Mouse (Mus musculus): ENCODE measurements at regions not wholly inside any gene's neighbourhood (a gene's known extent, or its start where the extent isn't known, plus 50 kb on each side); places are given as distances from the start of the nearest gene placed in this dataset.

DNA sequence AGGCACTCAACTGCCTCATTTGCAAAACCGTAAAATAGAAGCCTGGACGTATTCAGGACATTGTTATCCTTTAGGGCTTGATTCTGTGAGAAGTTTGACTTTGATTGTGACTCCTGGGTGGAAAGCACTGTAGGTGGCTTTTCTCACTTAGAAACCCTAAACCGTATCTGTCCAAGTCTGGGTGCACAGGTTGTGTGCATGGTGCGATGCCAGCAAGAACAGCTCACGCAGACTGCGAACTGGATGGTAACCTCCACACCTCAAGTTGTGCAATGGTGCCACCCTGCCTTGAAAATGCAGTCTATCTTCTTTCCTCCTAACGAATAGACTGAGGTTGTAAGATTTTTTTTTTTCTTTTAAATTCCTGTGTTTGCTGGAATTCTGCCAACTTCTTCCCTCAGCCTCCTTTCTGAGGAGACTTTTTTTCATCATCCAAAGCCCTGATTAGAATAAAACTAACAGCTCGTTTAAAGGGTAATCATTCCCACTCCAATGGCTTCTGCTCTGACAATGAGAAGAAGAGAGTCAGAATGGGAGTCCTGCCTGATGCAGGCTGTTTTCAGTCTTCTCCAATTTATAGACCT is 383.8 kb upstream of the Slc30a5 start:
- no peak for DNase-seq

DNA sequence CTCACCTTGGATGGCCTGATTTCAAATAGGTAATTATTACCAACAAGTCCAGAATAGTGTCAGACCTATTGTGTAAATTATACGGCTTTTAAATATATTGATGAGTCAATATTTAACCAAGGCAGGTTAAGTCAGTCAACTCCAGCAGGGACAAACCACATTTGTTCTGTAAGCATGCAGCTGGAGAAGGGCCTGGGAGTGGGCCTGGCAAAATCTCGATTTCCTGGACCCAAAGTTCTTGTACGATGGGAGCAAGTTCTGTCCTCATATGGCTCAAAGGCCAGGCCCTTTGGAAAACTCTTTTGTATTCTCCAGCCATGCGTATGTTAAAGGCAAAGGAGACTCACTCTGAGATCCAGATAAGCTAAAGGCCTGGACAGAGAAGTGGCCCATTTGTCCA is 383.2 kb upstream of the Slc30a5 start:
- no peak for DNase-seq

DNA sequence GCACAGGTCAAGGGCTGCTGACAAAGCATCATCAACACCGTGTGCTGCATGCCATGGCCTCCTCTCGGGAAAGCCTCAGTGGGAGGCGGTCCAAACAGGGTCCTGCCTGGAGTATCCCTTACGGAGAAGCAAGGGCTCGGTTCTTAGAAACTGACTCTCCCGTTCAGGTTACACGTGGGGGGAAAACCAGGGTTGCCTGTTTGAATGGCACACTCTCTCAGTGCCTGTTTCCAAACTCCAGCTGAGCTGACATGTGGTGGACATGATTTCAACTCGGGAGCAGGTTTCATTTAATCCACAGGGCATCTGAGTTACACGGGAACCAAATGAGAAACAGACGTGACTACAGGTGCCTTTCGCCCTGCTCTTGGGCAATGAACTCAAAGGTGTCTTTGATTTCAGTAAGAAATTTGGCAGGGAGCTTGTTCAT is 382.6 kb upstream of the Slc30a5 start:
- DNase-seq: no peak

DNA sequence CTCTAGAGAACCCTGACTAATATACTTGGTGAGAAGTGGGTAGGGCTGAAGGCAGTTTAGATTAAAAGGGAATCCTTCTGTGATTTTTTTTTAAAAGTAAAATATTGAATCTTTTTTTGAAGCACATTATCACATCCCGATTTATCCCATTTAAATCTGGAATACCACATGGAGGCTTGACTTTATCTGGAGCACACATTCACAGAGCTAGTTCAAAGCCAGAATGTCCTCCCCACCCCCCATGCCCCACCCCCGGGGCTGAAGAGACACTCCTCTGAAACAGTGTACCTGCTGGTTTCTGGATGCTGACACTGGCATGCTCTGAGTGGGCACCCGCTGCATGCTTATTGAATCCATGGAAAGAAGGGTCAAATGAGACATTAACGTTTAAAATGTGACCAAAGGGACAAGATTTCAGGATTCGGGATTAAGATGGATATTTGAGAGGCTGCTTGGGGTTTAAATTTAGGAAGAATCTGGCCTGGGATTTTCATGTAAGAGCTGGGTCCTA is 382.0 kb upstream of the Slc30a5 start:
- DNase-seq: no peak

DNA sequence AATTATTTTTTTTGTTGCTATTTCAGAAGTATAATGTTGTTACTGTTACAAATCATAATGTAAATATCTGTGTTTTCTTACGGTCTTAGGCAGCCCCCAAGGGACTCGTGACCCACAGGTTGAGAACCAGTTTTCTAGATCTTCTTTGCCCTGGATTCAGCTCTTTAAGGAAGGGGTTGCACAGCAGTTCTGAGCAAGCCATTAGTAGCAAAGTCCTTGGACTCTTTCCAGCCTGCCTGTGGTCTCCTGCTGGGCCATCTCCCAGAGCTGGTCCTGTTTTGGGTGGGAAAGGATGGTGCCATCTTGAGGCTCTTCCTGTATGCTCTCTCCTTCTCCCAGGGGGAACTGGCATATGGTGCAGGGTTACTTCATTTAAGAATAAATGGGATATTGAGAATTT is 380.9 kb upstream of the Slc30a5 start:
- DNase-seq: no peak

DNA sequence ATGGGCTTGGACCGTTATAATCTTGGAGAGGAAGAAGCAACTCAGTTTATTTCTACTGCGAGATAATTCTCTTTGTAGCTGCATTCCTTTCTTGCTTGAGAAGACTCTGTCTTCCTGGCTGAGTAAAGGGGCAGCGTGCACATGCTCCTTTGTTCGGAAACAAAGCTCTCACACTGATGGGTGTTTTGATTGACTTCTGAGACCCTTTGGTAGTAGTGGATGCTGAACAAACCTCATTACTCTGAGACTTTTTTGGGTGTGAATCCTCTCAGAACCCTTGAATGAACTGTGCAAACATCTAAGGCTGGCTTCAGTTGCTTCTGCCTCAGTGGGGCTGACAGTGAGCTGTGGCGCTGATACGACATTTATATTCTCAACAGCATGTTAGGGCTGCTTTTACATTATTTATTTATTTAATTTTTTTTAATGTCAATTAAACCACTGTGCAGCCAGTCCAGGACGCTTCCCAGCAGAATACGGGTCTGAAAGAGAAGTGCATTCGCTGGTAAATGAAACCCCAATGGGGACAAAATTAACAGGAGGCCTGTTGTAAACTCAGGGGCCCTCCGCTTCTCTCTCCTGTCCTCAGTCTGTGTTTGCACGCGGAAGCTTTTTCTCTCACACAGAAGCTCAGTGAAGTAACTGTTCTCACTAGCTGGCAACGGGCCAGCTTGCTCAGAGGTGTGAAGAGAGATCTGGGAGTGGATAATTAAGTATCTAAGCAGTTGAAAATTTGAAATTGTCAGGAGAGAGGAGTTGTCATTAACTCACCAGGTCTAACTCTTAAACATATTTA is 380.1 kb upstream of the Slc30a5 start:
- DNase-seq: peak; percentile 37

DNA sequence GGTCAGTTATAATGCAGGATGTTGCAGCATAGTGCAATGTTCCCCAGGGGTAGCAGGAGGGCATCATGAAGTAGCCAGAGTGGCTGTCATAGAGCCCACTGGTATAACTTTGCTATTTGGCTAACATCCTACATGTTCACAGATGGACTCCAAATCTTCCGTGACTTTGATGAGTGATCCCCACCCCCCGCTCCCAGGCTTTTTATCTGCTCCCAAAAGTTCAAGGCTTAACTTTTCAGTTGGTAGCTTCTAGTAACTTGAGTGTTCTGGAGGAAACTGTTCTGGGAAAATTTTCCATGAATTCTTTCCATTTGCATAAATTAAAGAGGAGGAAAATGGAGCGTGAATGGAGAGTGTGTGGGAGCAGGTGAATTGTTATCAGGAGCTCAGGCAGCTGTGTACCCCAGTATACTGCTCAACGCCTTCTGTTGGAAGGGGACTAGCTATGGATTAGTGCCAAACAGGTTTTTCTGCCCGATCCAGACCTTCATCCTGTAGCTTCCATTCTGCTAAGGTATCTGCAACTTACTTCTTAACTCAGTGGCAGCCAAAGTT is 379.2 kb upstream of the Slc30a5 start:
- DNase-seq: peak; percentile 77

DNA sequence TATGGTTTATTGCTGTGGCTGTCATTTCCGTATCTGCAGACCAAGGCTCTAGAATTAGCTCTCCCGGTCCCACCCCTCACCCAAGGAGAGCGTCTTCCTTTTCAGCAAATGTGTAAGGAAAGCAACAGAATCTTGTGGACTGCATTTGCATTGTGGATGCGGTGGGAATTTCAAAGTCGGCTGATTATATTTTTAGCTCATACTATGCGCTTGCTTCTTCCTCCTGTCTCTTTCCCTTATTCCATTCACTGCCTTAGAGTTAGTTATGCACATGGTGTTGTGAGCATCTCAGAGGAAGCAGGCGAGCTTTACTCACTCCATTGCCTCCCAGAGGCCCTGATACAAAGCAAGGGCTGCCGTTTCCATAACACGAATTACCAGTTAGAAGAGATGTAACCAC is 375.6 kb upstream of the Slc30a5 start:
- no peak for DNase-seq

DNA sequence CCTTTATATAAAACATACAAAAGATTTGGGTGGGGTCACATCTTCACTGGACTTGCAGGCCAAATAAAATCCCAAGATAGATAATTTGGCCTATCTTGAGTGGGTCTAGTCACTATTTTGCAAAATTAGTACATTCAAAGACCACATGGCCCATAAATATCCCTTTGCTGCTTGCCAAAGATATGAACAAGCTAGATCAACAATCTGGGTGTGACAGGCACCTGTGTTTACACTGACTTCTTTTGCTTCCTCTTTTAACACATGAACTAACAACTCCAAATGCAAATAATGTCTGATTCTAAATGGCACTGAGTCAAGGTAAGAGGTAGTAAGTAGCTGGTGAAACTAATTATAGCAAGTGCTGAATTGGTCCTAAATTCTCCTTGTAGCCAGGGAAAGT is 370.2 kb upstream of the Slc30a5 start:
- DNase-seq: no peak

DNA sequence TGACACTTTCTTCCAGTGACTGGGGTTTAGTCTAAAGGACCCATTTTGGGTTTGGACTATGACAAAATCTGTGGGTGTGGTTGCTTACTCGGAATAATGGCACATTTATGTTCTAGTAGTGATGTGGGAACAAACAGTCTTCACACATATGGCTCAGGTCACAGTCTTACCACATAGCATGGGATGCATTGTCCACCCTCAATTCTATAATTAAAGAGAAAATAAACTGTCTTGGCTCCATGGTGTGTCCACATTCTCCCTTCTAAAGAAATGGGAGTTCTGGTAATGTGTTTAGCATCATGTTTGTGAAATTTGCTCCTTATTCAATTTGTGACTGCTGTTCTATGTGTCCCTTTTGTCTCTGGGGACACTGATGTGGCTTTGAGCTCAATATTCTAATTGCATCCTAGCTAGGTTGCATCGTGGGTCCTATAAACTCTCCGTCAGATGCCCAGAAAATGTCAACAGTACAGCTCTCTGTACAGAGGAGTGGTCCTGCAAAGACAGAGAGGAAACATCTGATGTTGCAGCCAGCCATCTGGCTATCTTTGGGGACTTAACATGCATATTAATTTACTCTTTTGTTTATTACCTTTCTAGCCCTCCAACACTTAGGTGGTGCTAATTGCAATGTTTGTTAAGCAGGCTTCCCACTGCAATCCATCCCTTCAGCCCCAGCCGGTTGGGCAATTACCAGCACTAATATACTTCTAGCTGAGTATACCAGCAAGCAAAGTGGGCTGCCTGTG is 369.5 kb upstream of the Slc30a5 start:
- no peak for DNase-seq

DNA sequence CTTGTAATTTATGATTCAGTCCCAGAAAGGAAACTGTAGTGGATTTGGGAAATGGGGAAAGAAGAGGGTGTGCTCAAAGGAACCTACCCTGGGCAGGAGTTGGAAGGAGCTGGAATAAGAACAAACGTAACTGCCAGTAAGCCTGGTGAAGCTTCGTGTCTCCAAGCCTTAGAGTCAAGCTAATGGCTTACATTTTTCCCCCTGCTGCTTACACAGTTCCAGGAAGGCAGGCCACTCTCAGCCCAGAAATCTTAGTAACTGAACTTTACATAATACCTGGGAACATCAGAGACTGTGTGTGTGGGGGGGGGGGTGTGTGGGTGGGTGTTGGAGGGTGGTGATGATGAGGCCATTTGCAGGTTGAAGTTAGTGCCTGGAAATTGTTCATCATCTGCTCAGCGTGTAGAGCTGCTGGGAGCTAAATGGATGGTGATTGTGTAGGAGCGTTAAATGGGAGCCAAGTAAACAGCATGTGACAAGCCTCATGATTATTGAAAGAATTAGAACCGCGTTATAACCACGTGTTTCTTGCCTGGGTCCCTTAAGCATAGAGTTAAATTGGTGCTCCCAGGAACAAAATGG is 357.1 kb upstream of the Slc30a5 start:
- no peak for DNase-seq

DNA sequence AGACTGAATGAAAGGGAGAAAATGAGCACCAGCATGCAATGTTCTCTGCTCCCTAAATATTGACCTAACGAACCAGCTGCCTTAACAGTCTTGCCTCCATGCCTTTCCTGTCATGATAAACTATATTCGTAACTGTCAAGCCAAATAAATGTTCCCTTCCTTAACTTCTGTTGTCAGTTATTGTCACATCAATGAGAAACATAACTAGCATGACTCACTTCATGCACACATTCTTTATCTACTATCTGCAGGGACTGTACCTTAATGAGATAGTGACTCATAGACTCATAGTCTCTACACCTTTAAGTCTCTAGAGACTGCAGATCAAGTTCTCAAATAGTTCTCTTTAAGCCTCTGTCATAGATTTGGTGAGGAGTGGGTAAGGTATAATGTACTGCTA is 349.2 kb upstream of the Slc30a5 start:
- no peak for DNase-seq

DNA sequence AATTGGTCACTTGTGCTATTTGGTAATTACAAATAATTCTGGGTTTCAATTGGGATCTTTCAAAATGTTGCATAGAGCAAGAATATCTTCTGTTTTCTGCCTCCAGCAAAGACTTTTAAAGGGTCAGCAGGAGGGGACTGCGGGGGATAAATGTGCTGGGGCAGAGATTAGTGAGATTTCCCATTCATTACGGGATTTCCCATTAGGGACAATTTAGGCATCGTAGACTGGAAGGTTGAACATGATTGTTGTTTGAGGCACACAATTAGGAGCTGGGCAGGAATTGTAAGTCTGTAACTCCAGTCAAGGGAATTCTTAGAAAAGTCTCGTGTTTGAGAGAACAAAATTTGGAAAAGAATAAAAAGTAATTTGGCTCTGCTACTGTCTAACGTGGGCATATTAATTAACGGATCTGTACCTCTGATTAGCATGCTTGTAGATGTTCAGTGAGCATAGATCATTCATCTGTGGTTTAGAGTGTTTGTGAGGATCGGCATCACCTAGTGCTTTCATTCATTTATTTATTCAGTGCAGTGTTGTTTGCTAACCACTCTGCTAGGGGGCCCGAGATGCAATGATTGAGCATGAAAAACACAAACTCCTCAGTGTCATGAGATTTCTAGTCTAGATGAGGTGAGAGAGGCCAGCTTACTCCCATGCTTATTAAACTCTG is 341.9 kb upstream of the Slc30a5 start:
- DNase-seq: no peak

DNA sequence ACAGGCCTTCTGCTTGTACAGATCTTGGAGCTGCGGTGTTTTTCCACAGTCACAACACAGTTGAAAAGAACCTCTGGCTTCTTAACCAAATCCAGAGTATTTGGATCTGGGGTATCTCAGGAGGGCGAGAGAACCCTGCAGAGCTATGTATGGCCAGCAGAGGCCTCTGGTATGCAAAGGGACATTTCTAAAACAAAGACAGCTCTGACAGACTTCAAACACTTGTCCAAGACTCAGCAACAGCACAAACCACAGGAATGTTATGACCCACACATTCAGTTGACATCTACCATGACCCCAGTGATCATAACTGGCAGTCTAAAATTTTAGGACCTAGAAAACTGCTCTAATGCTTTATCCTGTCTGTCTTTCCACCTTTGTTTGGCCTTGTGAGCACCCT is 328.5 kb upstream of the Slc30a5 start:
- peak; percentile 15 for DNase-seq

DNA sequence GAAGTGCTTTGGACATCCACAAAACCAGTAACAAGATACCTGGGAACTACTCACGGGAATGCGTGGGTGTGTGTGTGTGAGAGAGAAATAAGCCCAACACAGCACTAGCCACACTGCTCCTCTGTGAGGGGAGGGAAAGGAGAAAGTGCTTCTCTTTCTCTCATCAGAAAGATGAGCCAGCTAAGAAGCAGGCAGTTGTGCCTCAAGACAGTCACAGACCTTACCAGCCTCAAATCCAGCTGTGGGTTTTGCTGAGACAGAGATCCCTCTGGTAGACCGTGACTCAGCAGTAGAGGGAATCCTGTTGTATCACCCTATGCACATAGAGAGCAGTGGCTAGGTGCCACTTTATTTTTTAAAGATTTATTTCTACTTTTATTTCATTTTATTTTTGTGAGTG is 326.7 kb upstream of the Slc30a5 start:
- DNase-seq: no peak

DNA sequence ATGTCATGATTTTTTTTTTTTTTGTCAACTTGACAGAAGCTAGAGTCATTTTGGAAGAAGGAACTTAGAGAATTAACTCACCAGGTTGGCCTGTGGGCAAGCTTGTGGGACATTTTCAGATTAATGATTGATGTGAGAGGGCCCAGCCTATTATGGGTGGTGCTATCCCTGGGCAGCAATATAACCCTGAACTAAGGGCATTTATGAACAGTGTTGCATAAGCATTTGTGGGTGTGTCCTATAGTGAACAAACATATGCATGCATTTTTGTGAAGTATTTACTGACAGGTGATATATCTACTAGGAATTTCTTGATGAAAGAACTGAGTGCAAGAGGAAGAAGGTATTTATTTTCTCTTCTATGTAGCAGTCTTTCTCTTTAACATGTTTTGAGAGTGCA is 320.5 kb upstream of the Slc30a5 start:
- no peak for DNase-seq

DNA sequence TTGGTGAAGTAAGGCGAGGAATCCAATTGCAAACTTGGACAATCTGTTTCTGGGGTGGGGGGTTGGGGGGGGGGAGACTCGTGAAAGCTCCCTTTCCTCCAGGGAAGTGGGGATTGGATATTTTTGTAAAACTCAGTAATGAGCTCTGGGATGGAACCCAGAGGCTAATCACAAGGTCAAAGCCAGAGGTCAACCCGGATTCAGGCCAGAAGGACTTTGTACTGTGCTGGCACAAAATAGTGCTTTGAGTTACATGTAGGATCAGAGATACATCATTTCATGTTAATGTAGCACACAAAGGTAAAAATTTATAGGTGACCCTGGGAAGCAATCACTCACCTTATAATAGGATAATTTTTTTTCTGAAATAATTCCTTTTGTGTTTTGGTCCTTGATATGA is 309.5 kb upstream of the Slc30a5 start:
- DNase-seq: peak; percentile 18

DNA sequence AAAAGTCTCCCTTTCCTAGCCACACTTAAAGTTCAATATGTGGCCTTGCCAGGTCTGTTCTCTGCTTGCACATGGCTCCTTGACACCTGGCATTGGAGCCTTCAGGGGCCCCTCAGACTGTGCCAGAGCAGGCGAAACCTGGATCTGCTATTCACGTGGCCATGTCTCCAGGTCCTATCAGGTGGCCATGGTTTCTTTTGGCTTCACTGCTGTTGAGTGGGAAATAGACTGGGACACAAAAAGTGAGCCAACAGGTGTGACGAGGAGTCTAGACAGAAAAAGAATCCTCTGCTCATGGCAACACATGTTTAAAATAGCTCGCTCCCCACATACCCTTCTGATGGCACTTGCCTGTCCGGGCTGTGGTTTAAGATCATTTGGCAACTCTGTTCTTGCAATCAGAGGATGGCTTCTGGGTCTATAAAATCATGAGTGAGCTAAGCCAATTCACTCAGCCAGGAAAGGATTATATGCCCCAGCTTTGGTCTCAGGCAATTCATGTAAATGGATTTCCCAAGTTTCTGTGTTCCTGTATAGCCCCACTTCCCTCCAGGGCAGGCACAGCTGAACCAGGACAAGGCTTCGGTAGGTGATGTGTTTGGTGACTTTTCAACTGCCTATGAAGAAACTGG is 309.0 kb upstream of the Slc30a5 start:
- no peak for DNase-seq

DNA sequence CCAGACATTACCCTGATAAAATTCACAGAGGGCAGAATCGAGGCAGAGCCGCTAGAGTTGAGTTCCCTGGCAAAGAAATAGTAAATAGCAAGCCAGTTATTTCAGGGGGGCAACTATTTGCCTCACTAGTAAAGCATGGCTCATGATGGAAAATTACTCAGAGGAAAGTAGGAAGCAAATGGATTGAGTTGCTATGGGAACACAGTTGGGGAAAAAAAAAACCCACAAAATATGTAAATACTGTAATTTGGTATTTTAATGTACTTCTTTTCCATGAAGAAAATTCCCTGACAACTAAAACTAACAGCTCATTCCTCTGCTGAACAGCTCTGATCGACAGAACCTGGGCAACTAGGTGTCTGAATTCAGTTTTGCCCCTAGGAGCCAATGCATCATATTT is 296.2 kb upstream of the Slc30a5 start:
- DNase-seq: no peak

DNA sequence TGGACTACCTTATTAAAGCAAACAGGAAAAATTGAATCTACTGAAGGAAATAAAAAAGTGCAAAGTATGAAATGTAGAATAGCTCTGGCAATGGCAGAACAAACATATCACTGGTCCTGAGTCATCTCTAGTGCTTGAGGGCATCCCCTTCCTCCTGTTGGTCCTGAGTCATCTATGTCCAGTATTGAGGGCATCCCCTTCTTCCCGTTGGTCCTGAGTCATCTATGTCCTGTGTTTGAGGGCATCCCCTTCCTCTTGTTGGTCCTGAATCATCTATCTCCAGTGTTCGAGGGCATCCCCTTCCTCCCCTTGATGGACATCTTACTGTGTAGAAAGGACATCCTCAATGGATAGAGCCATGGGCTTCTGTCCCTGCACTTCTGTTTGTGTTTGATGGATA is 294.6 kb upstream of the Slc30a5 start:
- no peak for DNase-seq

DNA sequence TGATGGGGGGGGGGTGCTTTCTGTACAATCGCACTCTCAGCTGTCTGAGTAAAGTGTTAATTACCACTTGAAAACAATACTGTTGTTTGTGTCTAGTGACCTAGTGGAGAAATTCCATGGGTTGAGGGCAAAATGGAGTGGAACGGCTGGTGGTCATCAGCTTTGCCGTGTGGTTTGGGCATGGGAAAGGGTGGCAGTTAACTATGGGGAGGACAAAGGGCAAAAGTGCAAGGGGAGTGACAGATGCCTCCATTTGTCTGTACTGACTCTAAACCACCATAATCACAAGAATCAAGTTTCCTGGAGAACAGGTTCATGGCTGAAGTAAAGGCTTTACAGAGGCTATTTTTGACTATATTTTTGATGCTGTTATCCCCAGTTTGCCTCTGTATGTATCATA is 294.0 kb upstream of the Slc30a5 start:
- no peak for DNase-seq

DNA sequence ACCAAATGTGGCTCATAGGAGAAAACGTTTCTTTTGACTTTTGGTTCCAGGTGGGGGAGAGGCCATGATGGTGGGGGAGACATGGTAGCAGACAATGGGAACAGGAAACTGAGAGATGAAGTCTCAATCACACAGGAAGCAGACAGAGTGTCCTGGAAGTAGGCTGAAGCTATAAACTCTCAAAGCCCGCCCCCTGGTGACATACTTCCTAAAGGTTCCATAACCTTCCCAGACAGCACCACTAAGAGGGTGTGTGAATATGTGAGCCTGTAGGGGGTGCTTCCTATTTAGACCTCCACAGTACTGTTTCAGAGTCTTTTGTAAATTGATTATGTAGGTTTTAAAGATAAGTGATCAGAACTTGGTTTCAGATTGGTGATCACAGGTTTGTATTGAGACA is 284.1 kb upstream of the Slc30a5 start:
- DNase-seq: peak; percentile 14

Data from adrenal gland, postnatal 14 days (tissue).